Mouse (Mus musculus): ENCODE data around the gene Rin3.

The Rin3 gene

GRCm38 (mm10) chr12:102422623-102423320 lies 139.9 kb downstream of the Rin3 start:
- DNase-seq (ENCODE audit: low spot score) = no peak

GRCm38 (mm10) chr12:102423625-102424024 lies 140.8 kb downstream of the Rin3 start:
- DNase-seq (ENCODE audit: low spot score) = no peak

- DNase-seq (ENCODE audit: low spot score) = no peak
These were observed 141.6 kb downstream of the Rin3 start for GRCm38 (mm10) chr12:102424456-102424855.

GRCm38 (mm10) chr12:102425048-102425578 lies 142.3 kb downstream of the Rin3 start:
- DNase-seq (ENCODE audit: low spot score) = no peak

GRCm38 (mm10) chr12:102426285-102426684 lies 143.4 kb downstream of the Rin3 start:
- no peak for DNase-seq (ENCODE audit: low spot score)

- no peak for DNase-seq (ENCODE audit: low spot score)
These were observed 146.8 kb downstream of the Rin3 start for GRCm38 (mm10) chr12:102429656-102430055.

- no peak for DNase-seq (ENCODE audit: low spot score)
These were observed 147.4 kb downstream of the Rin3 start for GRCm38 (mm10) chr12:102430228-102430627.

GRCm38 (mm10) chr12:102432238-102432637 lies 149.4 kb downstream of the Rin3 start:
- no peak for DNase-seq (ENCODE audit: low spot score)

- no peak for DNase-seq (ENCODE audit: low spot score)
These were observed 151.3 kb downstream of the Rin3 start for GRCm38 (mm10) chr12:102434107-102434506.

GRCm38 (mm10) chr12:102436939-102437526 lies 154.2 kb downstream of the Rin3 start:
- DNase-seq (ENCODE audit: low spot score) = no peak

GRCm38 (mm10) chr12:102437952-102438351 lies 155.1 kb downstream of the Rin3 start:
- DNase-seq (ENCODE audit: low spot score) = no peak

- DNase-seq (ENCODE audit: low spot score) = no peak
These were observed 156.3 kb downstream of the Rin3 start for GRCm38 (mm10) chr12:102438983-102439631.

- DNase-seq (ENCODE audit: low spot score) = peak; percentile 99
These were observed 156.8 kb downstream of the Rin3 start, which contains the start of gene Lgmn for GRCm38 (mm10) chr12:102439632-102440023. Gene Lgmn, minus strand, starts transcription at chr12:102439813.

Data from embryo, embryonic 10.5 days (tissue).